Mouse (Mus musculus) small intestine, adult 2 months (tissue): Measurements from ENCODE around the gene Mapk8ip1. TPM values are rescaled to one million over a fixed set of nuclear protein-coding genes. Genes with fewer than 3 reads are reported as not detected.

Source experiments
- H3K27ac ChIP-seq: fragments of 200-500 bp; 2 replicates; pipeline ENCODE4 v1.5.1; 2012; ENCODE audit warnings: low read depth, low read length, control low read depth, inconsistent platforms; ENCODE audit not compliant: insufficient read depth
- H3K27me3 ChIP-seq: fragments of 200-500 bp; 2 replicates; pipeline ENCODE4 v1.6.1; 2012; ENCODE audit warnings: mild to moderate bottlenecking, moderate library complexity, low read length, inconsistent platforms; ENCODE audit not compliant: control insufficient read depth, insufficient read depth
- H3K36me3 ChIP-seq: fragments of 200-500 bp; 2 replicates; pipeline ENCODE4 v1.6.1; 2012; ENCODE audit warnings: mild to moderate bottlenecking, low read length, control low read depth, inconsistent platforms; ENCODE audit not compliant: control insufficient read depth, insufficient read depth
- H3K4me1 ChIP-seq: fragments of 200-500 bp; 2 replicates; pipeline ENCODE4 v1.6.1; 2012; ENCODE audit warnings: low read length, inconsistent platforms, mixed read lengths; ENCODE audit not compliant: control insufficient read depth, insufficient read depth, insufficient read length
- H3K4me3 ChIP-seq: fragments of 200-500 bp; 2 replicates; pipeline ENCODE4 v1.5.1; 2012; ENCODE audit warnings: low read depth, mild to moderate bottlenecking, control low read depth, inconsistent platforms, low read length, moderate library complexity
- CTCF ChIP-seq: fragments of 200-500 bp; IDR thresholded peaks from 2 replicates; pipeline ENCODE4 v1.5.1; 2012; ENCODE audit warnings: low read depth, mild to moderate bottlenecking, control low read depth, inconsistent platforms, low read length, moderate library complexity, mixed read lengths; ENCODE audit not compliant: insufficient replicate concordance, insufficient read length; ENCODE audit errors: extremely low read depth
- POLR2A ChIP-seq: fragments of 200-500 bp; IDR thresholded peaks from 2 replicates; pipeline ENCODE4 v1.6.1; 2012; ENCODE audit warnings: low read depth, mild to moderate bottlenecking, control low read depth, inconsistent platforms, low read length, moderate library complexity
- WGBS: fragments of 180-500 bp; shearing (Covaris S2); methylation state at CpG from one replicate; pipeline ENCODE4 v1.1.7; 2018; 5-methylcytosine and 5-hydroxymethylcytosine counted together
- polyA plus RNA-seq: library from polyadenylated mRNA; depleted of rRNA; stranded (reverse); fragments of >200 nt; gene quantifications from 2 replicates; pipeline ENCODE4 v1.2.3, GENCODE M21; 2012

Gene Mapk8ip1
- polyA plus RNA-seq, 1 experiment = 4.7 TPM

DNA sequence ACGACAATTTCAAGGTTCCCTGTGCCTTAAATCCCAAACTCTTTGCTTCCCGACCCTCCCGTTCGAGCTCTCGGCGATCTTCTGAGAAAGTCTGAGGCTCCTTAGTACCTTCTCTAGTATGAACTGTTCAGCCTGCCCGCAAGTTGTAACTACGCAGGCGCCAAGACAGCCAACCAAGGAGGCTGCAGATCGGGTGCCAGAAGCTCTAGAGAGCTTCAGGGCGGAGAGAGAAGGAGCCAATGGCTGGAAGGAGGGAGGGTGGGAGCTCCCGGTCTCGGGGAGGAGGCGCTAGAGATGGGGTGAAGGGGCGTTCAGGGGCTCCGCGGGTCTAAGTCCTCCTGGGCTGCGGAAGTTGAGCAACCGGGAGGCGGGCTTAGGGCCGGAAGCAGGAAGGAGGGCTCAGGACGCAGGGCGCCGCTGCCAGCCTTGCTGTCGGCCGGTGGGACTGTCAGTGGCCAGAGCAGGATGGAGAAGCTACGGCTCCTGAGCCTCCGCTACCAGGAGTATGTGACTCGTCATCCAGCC is 25.9 kb downstream of the Mapk8ip1 start:
- peaks cover 29% of the 10 kb centered on the region for H3K36me3 ChIP-seq
- under 1% methylated on average over 29 of the region's 29 CpGs for WGBS
- H3K27me3 ChIP-seq = no peaks in the 10 kb centered on the region
- TF ChIP-seq CTCF (no peak), POLR2A (peak; percentile 52)
- peaks cover 41% of the 10 kb centered on the region for H3K4me1 ChIP-seq
- H3K4me3 ChIP-seq = peak overlapping the region; percentile 78
- peak overlapping the region; percentile 92 for H3K27ac ChIP-seq

DNA sequence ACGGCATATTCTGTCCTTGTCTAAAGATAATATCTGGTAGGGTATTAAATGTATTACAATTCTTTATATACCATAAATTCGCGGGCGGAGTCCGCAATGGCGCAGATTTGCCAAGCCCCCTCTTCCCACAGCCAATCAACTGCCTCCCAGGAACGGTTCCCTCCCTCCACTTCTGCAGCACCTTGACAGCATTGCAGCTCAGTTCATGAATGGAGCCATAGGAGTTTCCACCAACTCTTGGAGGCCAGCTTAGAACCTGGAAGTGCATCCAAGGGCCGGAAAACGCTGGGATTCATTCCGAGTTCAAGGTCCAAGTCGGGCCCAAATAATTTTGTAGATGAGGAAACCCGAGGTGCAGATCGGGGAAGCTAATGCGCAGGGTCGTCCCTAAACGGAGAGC is 26.5 kb downstream of the Mapk8ip1 start, which contains the start of the genes Pex16 and Large2:
TSS of gene Pex16 (plus strand) at position 163 of the 400 bp plus-strand sequence.
TSS of gene Large2 (minus strand) at position 356 of the 400 bp plus-strand sequence.
- Histone ChIP-seq H3K4me1 (peaks cover 43% of the 10 kb centered on the region), H3K27ac (peak within 1 kb of the TSS; percentile 92), H3K36me3 (peaks cover 23% of the 10 kb centered on the region), H3K27me3 (no peaks in the 10 kb centered on the region), H3K4me3 (peak within 1 kb of the TSS; percentile 78)
- no peak for TF ChIP-seq POLR2A
- TF ChIP-seq CTCF = no peak
- WGBS = under 1% methylated on average over 16 of the region's 16 CpGs

DNA sequence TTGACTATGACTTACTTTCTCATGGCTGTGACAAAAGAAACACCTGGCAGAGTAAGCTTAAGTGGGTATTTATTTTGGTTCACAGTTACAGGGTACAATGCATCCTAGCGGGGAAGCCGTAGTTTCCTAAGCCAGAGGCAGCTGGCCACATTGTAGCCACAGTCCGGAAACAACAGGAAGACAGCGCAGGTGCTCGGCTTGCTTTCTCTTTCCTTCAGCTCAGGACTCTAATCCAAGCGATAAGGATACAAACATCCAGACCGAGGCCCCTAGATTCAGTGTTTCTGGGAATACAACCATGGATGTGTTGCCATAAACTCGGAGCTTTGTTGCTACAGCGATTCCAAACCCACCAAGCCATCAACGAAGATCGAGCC is 27.6 kb downstream of the Mapk8ip1 start:
- no peak for TF ChIP-seq POLR2A
- TF ChIP-seq CTCF = no peak
- Histone ChIP-seq H3K36me3 (peaks cover 12% of the 10 kb centered on the region), H3K27ac (peak overlapping the region; percentile 69)

GRCm38 (mm10) chr2:92372767-92373436 is 28.2 kb downstream of the Mapk8ip1 start:
- H3K4me3 ChIP-seq = no peak overlapping the region
- H3K36me3 ChIP-seq = peaks cover 8% of the 10 kb centered on the region
- TF ChIP-seq CTCF (no peak), POLR2A (no peak)
- 20% methylated on average over 9 of the region's 9 CpGs for WGBS
- H3K27ac ChIP-seq = peak overlapping the region; percentile 69
- H3K4me1 ChIP-seq = peaks cover 43% of the 10 kb centered on the region
- H3K27me3 ChIP-seq = no peaks in the 10 kb centered on the region

More for the DNA sequence above, 27.6 kb downstream of the Mapk8ip1 start:
- Histone ChIP-seq H3K4me3 (no peak overlapping the region), H3K4me1 (peaks cover 43% of the 10 kb centered on the region), H3K27me3 (no peaks in the 10 kb centered on the region)
- 35% methylated on average over 11 of the region's 11 CpGs for WGBS

DNA sequence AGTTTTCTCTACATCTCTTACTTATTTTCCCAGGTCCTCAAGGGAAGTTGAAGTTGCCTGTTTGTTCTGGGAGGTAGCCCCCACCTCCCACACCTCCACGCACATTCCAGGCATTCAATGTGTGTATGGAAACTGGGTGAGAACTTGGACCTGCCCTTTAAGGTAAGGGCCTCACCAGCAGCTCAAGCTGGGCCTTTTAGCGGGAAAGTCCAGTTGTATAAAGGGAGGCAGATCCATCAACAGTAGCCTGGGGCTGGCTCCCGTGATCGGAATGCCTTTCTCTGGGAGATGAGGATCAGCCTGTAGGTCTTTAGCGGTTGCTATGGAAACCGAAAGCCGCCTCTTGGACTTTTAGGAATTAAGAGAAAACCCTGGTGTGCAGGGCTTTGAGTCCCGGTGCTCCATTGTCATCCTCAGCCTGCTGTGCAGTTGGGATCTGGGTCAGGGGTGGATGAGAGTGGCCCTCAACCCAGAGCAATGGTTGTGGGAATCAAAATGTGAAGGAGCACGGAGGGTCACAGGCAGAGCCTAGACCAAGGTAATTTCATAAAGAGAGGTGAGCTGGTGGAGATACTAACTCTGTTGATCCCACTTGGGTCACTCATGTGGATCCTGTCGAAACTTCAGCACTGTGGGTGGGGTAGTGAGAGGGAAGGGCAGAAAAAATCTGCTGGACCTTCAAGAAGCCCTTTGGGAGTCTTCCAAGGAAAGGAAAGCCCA is 28.9 kb downstream of the Mapk8ip1 start:
- H3K27me3 ChIP-seq = no peaks in the 10 kb centered on the region
- 57% methylated on average over 10 of the region's 10 CpGs for WGBS
- TF ChIP-seq POLR2A = no peak
- no peak for TF ChIP-seq CTCF
- H3K4me3 ChIP-seq = no peak overlapping the region
- H3K27ac ChIP-seq = peak overlapping the region; percentile 56; the same call in 1 of the 2 replicates
- peaks cover 45% of the 10 kb centered on the region for H3K4me1 ChIP-seq
- H3K36me3 ChIP-seq = peaks cover 2% of the 10 kb centered on the region

- Histone ChIP-seq H3K27me3 (no peaks in the 10 kb centered on the region), H3K4me1 (peaks cover 40% of the 10 kb centered on the region), H3K4me3 (peak overlapping the region; percentile 69), H3K36me3 (no peaks in the 10 kb centered on the region), H3K27ac (peak overlapping the region; percentile 56)
- TF ChIP-seq POLR2A (no peak; the same call in 1 of the 2 replicates), CTCF (peak; percentile 7; the same call in 1 of the 2 replicates)
- WGBS = 5% methylated on average over 45 of the region's 45 CpGs
Observed at GRCm38 (mm10) chr2:92370821-92371805, 29.9 kb downstream of the Mapk8ip1 start.
